Mouse (Mus musculus) forebrain, embryonic 13.5 days (tissue): ENCODE results near the gene Ttc21b. TPM values are rescaled to one million over a fixed set of nuclear protein-coding genes. Genes with fewer than 3 reads are reported as not detected.
A peak's percentile ranks its signal among the peaks of the same experiment; 100 is the strongest.
"Not testable (repeated sequence)": the region's sequence is repeated elsewhere in the genome, so short reads cannot be mapped to it uniquely, and the experiment has no call there.

Experiments
- ATAC-seq: fragments of 200-750 bp; cut with Nextera tagmentation; 2 replicates; pipeline ENCODE4 v1.8.0; 2017
- H3K27ac ChIP-seq: fragments of 300-500 bp; sonication (generic); 2 replicates; pipeline ENCODE4 v1.5.1; 2015; ENCODE audit warnings: inconsistent platforms, mild to moderate bottlenecking, moderate library complexity
- H3K27me3 ChIP-seq: fragments of 300-500 bp; sonication (generic); 2 replicates; pipeline ENCODE4 v1.6.1; 2015; ENCODE audit warnings: mild to moderate bottlenecking, inconsistent platforms
- H3K36me3 ChIP-seq: fragments of 300-500 bp; sonication (generic); 2 replicates; pipeline ENCODE4 v1.6.1; 2015; ENCODE audit warnings: mild to moderate bottlenecking, inconsistent platforms; ENCODE audit not compliant: poor library complexity, severe bottlenecking
- H3K4me1 ChIP-seq: fragments of 300-500 bp; sonication (generic); 2 replicates; pipeline ENCODE4 v1.6.1; 2015; ENCODE audit warnings: inconsistent platforms
- H3K4me2 ChIP-seq: fragments of 300-500 bp; sonication (generic); 2 replicates; pipeline ENCODE4 v1.6.1; 2015; ENCODE audit warnings: inconsistent platforms, mild to moderate bottlenecking, moderate library complexity
- H3K4me3 ChIP-seq: fragments of 300-500 bp; sonication (generic); 2 replicates; pipeline ENCODE4 v1.5.1; 2015; ENCODE audit warnings: mild to moderate bottlenecking, inconsistent platforms
- H3K9ac ChIP-seq: fragments of 300-500 bp; sonication (generic); 2 replicates; pipeline ENCODE4 v1.6.1; 2015; ENCODE audit warnings: mild to moderate bottlenecking, inconsistent platforms
- H3K9me3 ChIP-seq: fragments of 300-500 bp; sonication (generic); replicated peaks from 2 replicates; pipeline ENCODE4 v1.6.1; 2016; ENCODE audit warnings: inconsistent platforms
- WGBS: fragments of 180-500 bp; shearing (Covaris S2); methylation state at CpG from one replicate; pipeline ENCODE4 v1.1.7; 2015; 5-methylcytosine and 5-hydroxymethylcytosine counted together
- polyA plus RNA-seq: library from polyadenylated mRNA; unstranded; fragments of >200 nt; fragmentation: Nextera tagmentation; extraction: Ambion mirVana; gene quantifications from 2 replicates; pipeline ENCODE4 v1.2.1, GENCODE M21; 2015

The Ttc21b gene
- polyA plus RNA-seq, 1 experiment from 2014 or later: 10.8 TPM

GRCm38 (mm10) chr2:66190157-66190556 lies 66.3 kb downstream of the Ttc21b start:
- H3K27ac ChIP-seq: no peak overlapping the region
- H3K36me3 ChIP-seq: peaks cover 5% of the 10 kb centered on the region; the same call in 1 of the 2 replicates
- 89% methylated on average over 5 of the region's 5 CpGs for WGBS
- no peaks in the 10 kb centered on the region for H3K9me3 ChIP-seq
- ATAC-seq: no peak
- H3K4me2 ChIP-seq: no peak overlapping the region
- H3K9ac ChIP-seq: no peak overlapping the region
- no peaks in the 10 kb centered on the region for H3K4me1 ChIP-seq
- no peaks in the 10 kb centered on the region for H3K27me3 ChIP-seq
- H3K4me3 ChIP-seq: no peak overlapping the region

GRCm38 (mm10) chr2:66189197-66189596 lies 67.2 kb downstream of the Ttc21b start:
- H3K9ac ChIP-seq, H3K27ac ChIP-seq, H3K36me3 ChIP-seq, H3K4me3 ChIP-seq, H3K27me3 ChIP-seq, H3K9me3 ChIP-seq, H3K4me1 ChIP-seq, ATAC-seq, H3K4me2 ChIP-seq: not testable (repeated sequence)
- 97% methylated on average over 12 of the region's 12 CpGs for WGBS

GRCm38 (mm10) chr2:66187520-66187919 lies 68.9 kb downstream of the Ttc21b start:
- Histone ChIP-seq H3K4me2 (no peak overlapping the region), H3K27me3 (no peaks in the 10 kb centered on the region), H3K9me3 (no peaks in the 10 kb centered on the region), H3K27ac (no peak overlapping the region), H3K4me1 (no peaks in the 10 kb centered on the region), H3K4me3 (no peak overlapping the region), H3K9ac (no peak overlapping the region), H3K36me3 (peaks cover 4% of the 10 kb centered on the region; the same call in 1 of the 2 replicates)
- 63% methylated on average over 6 of the region's 6 CpGs for WGBS
- no peak for ATAC-seq

- Histone ChIP-seq H3K36me3 (peaks cover 4% of the 10 kb centered on the region; the same call in 1 of the 2 replicates), H3K4me3 (no peak overlapping the region), H3K9me3 (no peaks in the 10 kb centered on the region), H3K27me3 (no peaks in the 10 kb centered on the region), H3K27ac (no peak overlapping the region), H3K4me2 (no peak overlapping the region), H3K4me1 (peaks cover 11% of the 10 kb centered on the region), H3K9ac (no peak overlapping the region)
- 85% methylated on average over 7 of the region's 7 CpGs for WGBS
- ATAC-seq: peak; percentile 67; the same call in 1 of the 2 replicates
These were observed 71.8 kb downstream of the Ttc21b start for GRCm38 (mm10) chr2:66184431-66185164.

GRCm38 (mm10) chr2:66180293-66180692 lies 76.1 kb downstream of the Ttc21b start:
- 21% methylated on average over 10 of the region's 10 CpGs for WGBS
- Histone ChIP-seq H3K9me3 (no peaks in the 10 kb centered on the region), H3K27ac (no peak overlapping the region), H3K27me3 (no peaks in the 10 kb centered on the region), H3K4me3 (no peak overlapping the region), H3K4me1 (peaks cover 38% of the 10 kb centered on the region), H3K36me3 (no peaks in the 10 kb centered on the region; the same call in 1 of the 2 replicates), H3K4me2 (peak overlapping the region; percentile 36), H3K9ac (no peak overlapping the region)
- ATAC-seq: no peak

GRCm38 (mm10) chr2:66179782-66180181 lies 76.6 kb downstream of the Ttc21b start:
- Histone ChIP-seq H3K4me3 (no peak overlapping the region), H3K9me3 (no peaks in the 10 kb centered on the region), H3K27ac (no peak overlapping the region), H3K27me3 (no peaks in the 10 kb centered on the region), H3K4me1 (peaks cover 38% of the 10 kb centered on the region), H3K9ac (no peak overlapping the region), H3K36me3 (no peaks in the 10 kb centered on the region), H3K4me2 (peak overlapping the region; percentile 33)
- ATAC-seq: no peak
- 30% methylated on average over 10 of the region's 10 CpGs for WGBS

GRCm38 (mm10) chr2:66178848-66179215 lies 77.6 kb downstream of the Ttc21b start:
- Histone ChIP-seq H3K36me3 (no peaks in the 10 kb centered on the region), H3K27me3 (no peaks in the 10 kb centered on the region), H3K4me2 (peak overlapping the region; percentile 53), H3K9me3 (no peaks in the 10 kb centered on the region), H3K4me1 (peaks cover 38% of the 10 kb centered on the region), H3K9ac (no peak overlapping the region), H3K4me3 (no peak overlapping the region), H3K27ac (peak overlapping the region; percentile 88)
- ATAC-seq: no peak
- WGBS: 19% methylated on average over 5 of the region's 5 CpGs

- peaks cover 38% of the 10 kb centered on the region for H3K4me1 ChIP-seq
- peak; percentile 82 for ATAC-seq
These were observed 78.2 kb downstream of the Ttc21b start for GRCm38 (mm10) chr2:66177886-66178847.

GRCm38 (mm10) chr2:66177017-66177416 lies 79.4 kb downstream of the Ttc21b start:
- 72% methylated on average over 7 of the region's 7 CpGs for WGBS
- H3K4me3 ChIP-seq: no peak overlapping the region
- H3K9ac ChIP-seq: no peak overlapping the region
- H3K27me3 ChIP-seq: no peaks in the 10 kb centered on the region
- H3K27ac ChIP-seq: peak overlapping the region; percentile 88
- H3K4me2 ChIP-seq: no peak overlapping the region; the same call in 1 of the 2 replicates
- ATAC-seq: no peak
- H3K36me3 ChIP-seq: no peaks in the 10 kb centered on the region
- H3K9me3 ChIP-seq: no peaks in the 10 kb centered on the region
- peaks cover 38% of the 10 kb centered on the region for H3K4me1 ChIP-seq

More at GRCm38 (mm10) chr2:66177886-66178847, 78.2 kb downstream of the Ttc21b start:
- Histone ChIP-seq H3K27me3 (no peaks in the 10 kb centered on the region), H3K9ac (no peak overlapping the region; the same call in 1 of the 2 replicates), H3K4me2 (peak overlapping the region; percentile 53), H3K9me3 (no peaks in the 10 kb centered on the region), H3K4me3 (peak overlapping the region; percentile 4; the same call in 1 of the 2 replicates), H3K27ac (peak overlapping the region; percentile 88), H3K36me3 (no peaks in the 10 kb centered on the region)
- 7% methylated on average over 9 of the region's 9 CpGs for WGBS

- H3K9me3 ChIP-seq: no peaks in the 10 kb centered on the region
- H3K9ac ChIP-seq: no peak overlapping the region
- ATAC-seq: peak; percentile 48; the same call in 1 of the 2 replicates
- no peak overlapping the region for H3K4me2 ChIP-seq
- no peaks in the 10 kb centered on the region for H3K36me3 ChIP-seq
- H3K27ac ChIP-seq: no peak overlapping the region
- H3K4me3 ChIP-seq: no peak overlapping the region
- H3K4me1 ChIP-seq: peaks cover 14% of the 10 kb centered on the region
- H3K27me3 ChIP-seq: no peaks in the 10 kb centered on the region
- WGBS: 72% methylated on average over 5 of the region's 5 CpGs
These were observed 83.3 kb downstream of the Ttc21b start for GRCm38 (mm10) chr2:66173134-66173533.

- no peaks in the 10 kb centered on the region for H3K4me1 ChIP-seq
- H3K27me3 ChIP-seq: no peaks in the 10 kb centered on the region
- no peak overlapping the region for H3K9ac ChIP-seq
- no peak overlapping the region for H3K4me3 ChIP-seq
- H3K4me2 ChIP-seq: no peak overlapping the region
- H3K36me3 ChIP-seq: no peaks in the 10 kb centered on the region
- H3K9me3 ChIP-seq: no peaks in the 10 kb centered on the region
- H3K27ac ChIP-seq: no peak overlapping the region
- ATAC-seq: no peak
- whole genome bisulfite sequencing: 92% methylated on average over 3 of the region's 3 CpGs
These were observed 84.8 kb downstream of the Ttc21b start for GRCm38 (mm10) chr2:66171643-66172042.

GRCm38 (mm10) chr2:66170721-66171120 lies 85.7 kb downstream of the Ttc21b start:
- H3K27me3 ChIP-seq: no peaks in the 10 kb centered on the region
- no peak overlapping the region for H3K9ac ChIP-seq
- no peak overlapping the region for H3K4me2 ChIP-seq
- no peaks in the 10 kb centered on the region for H3K36me3 ChIP-seq
- ATAC-seq: no peak
- H3K27ac ChIP-seq: no peak overlapping the region
- H3K9me3 ChIP-seq: no peaks in the 10 kb centered on the region
- 75% methylated on average over 11 of the region's 11 CpGs for WGBS
- no peak overlapping the region for H3K4me3 ChIP-seq
- H3K4me1 ChIP-seq: no peaks in the 10 kb centered on the region
